In the genomic region with DNA sequence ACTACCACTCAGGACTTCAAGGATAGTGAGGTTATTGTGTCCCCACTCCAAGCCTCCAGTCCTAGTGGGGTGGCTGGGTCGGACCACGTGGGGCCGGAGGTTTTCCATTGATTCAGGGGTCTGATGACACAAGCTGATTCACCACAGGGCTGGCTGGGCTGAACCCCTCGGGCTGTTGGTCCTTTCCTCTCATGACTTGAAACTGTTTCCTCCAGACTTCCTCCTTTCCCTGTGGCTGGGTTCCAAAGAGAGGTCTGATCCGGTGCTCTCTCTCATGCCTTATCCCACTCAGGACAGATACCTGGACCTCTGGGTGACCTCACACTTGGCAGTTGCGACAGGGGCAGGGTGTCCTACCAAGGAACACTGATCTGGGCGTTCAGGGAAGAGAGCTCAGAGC, we compare ENCODE assay signal across 15 mouse cellular contexts. TPM values are rescaled to one million over a fixed set of nuclear protein-coding genes. Genes with fewer than 3 reads are reported as not detected.
"Had no signal": no experiment of that assay in that cellular context is flagged by ENCODE, and none has a peak within 500 bp of the region (broad histone marks: within the 10 kb centered on the region; RNA-seq: fewer than 3 reads in every experiment).

No protein-coding gene starts in this region.

- H3K36me3 ChIP-seq: limb, embryonic 15.5 days; midbrain, embryonic 12.5 days had no signal

- H3K9me3 ChIP-seq: limb, embryonic 15.5 days; liver, embryonic 13.5 days; midbrain, embryonic 12.5 days had no signal

- H3K4me1 ChIP-seq: limb, embryonic 15.5 days; midbrain, embryonic 12.5 days had no signal

- DNase-seq: kidney, adult 18-20 months; kidney, postnatal 10 days; liver, embryonic 13.5 days; lung, adult 18-20 months; right cerebral cortex, postnatal 14 days; thymus, postnatal 14 days had no signal

- H3K27ac ChIP-seq: left cerebral cortex, adult 2 months; limb, embryonic 15.5 days; liver, embryonic 13.5 days; midbrain, embryonic 12.5 days had no signal

- H3K4me3 ChIP-seq: left cerebral cortex, adult 2 months; limb, embryonic 15.5 days; liver, embryonic 13.5 days; megakaryocyte, embryonic 14.5 days; midbrain, embryonic 12.5 days had no signal

- H3K27me3 ChIP-seq: limb, embryonic 15.5 days; liver, embryonic 13.5 days; midbrain, embryonic 12.5 days had no signal

RNA-seq across cellular contexts. Expression of a gene that starts 3.9 kb away (rescaled TPM):
- total RNA-seq: left cerebral cortex, adult 2 months; left cerebral cortex, postnatal 14 days had no signal
- polyA plus RNA-seq: kidney, embryonic 14.5 days; limb, embryonic 11.5 days; midbrain, embryonic 12.5 days had no signal

RNA-seq across cellular contexts. Expression of a gene that starts 17.2 kb away (rescaled TPM):
- polyA plus RNA-seq: kidney, embryonic 14.5 days; liver, embryonic 13.5 days; midbrain, embryonic 12.5 days; midbrain, postnatal 0 days; neural tube, embryonic 14.5 days had no signal
